Mouse (Mus musculus) liver, embryonic 14 days (tissue): Measurements from ENCODE around the gene Fxyd1. TPM values are rescaled to one million over a fixed set of nuclear protein-coding genes. Genes with fewer than 3 reads are reported as not detected.

Source experiments
- polyA plus RNA-seq: library from polyadenylated mRNA; depleted of rRNA; stranded (reverse); fragments of >200 nt; gene quantifications from 2 replicates; pipeline ENCODE4 v1.2.3, GENCODE M21; 2012; rRNA removed

Fxyd1 gene
- polyA plus RNA-seq: 25.3 and 31.9 TPM in 2 replicates

GRCm38 (mm10) chr7:31057071-31057470 is at the start of gene Fxyd1:
Gene Fxyd1, minus strand, starts transcription at chr7:31057199.

GRCm38 (mm10) chr7:31076492-31076891 is 19.5 kb upstream of the Fxyd1 start, which contains the start of gene Fxyd3:
Gene Fxyd3, minus strand, starts transcription at chr7:31076704.

GRCm38 (mm10) chr7:31059108-31059507 is 2.1 kb upstream of the Fxyd1 start, which contains the start of gene Lgi4:
Gene Lgi4, plus strand, starts transcription at chr7:31059342.

GRCm38 (mm10) chr7:31051321-31052021 is 5.5 kb downstream of the Fxyd1 start, which contains the start of gene Fxyd7:
Gene Fxyd7, minus strand, starts transcription at chr7:31051467.

GRCm38 (mm10) chr7:31042431-31042910 is 14.5 kb downstream of the Fxyd1 start, which contains the start of gene Fxyd5:
Gene Fxyd5, minus strand, starts transcription at chr7:31042481.

Other genes starting within 250 kb of the Fxyd1 start
- 0.31 and 0.33 TPM in 2 replicates for gene Ffar2, start 233.4 kb downstream of the Fxyd1 start, polyA plus RNA-seq
- not detected in 2 replicates for gene Ffar3, start 201.0 kb downstream of the Fxyd1 start, polyA plus RNA-seq
- not detected in 2 replicates for gene Ffar1, start 195.6 kb downstream of the Fxyd1 start, polyA plus RNA-seq
- 0.23 and 0.37 TPM in 2 replicates for gene Cd22, start 176.9 kb downstream of the Fxyd1 start, polyA plus RNA-seq
- gene Mag, start 142.3 kb downstream of the Fxyd1 start, polyA plus RNA-seq: 0.17 and 0.22 TPM in 2 replicates
- not detected in 2 replicates for gene Hamp2, start 132.5 kb downstream of the Fxyd1 start, polyA plus RNA-seq
- gene Hamp, start 113.2 kb downstream of the Fxyd1 start, polyA plus RNA-seq: 11.4 and 20.4 TPM in 2 replicates
- gene Usf2, start 100.4 kb downstream of the Fxyd1 start, polyA plus RNA-seq: 45.8 and 51.7 TPM in 2 replicates
- 11.5 and 13.7 TPM in 2 replicates for gene Lsr, start 83.7 kb downstream of the Fxyd1 start, polyA plus RNA-seq
- gene Fam187b, start 83.4 kb downstream of the Fxyd1 start, polyA plus RNA-seq: 1.3 TPM in 2 replicates
- gene Fxyd5, start 14.7 kb downstream of the Fxyd1 start, polyA plus RNA-seq: 10.0 and 11.3 TPM in 2 replicates
- 0.06 and 0.17 TPM in 2 replicates for gene Fxyd7, start 5.7 kb downstream of the Fxyd1 start, polyA plus RNA-seq
- gene Lgi4, start 2.1 kb upstream of the Fxyd1 start, polyA plus RNA-seq: 0.03 and 0.06 TPM in 2 replicates
- 0.18 and 0.62 TPM in 2 replicates for gene Fxyd3, start 19.5 kb upstream of the Fxyd1 start, polyA plus RNA-seq
- gene Hpn, start 58.1 kb upstream of the Fxyd1 start, polyA plus RNA-seq: 38.6 and 43.5 TPM in 2 replicates
- 0.86 and 0.97 TPM in 2 replicates for gene Scn1b, start 69.8 kb upstream of the Fxyd1 start, polyA plus RNA-seq
- 17.4 and 19.4 TPM in 2 replicates for gene Gramd1a, start 98.7 kb upstream of the Fxyd1 start, polyA plus RNA-seq
- gene Scgb2b2, start 233.3 kb upstream of the Fxyd1 start, polyA plus RNA-seq: not detected in 2 replicates
- not detected in 2 replicates for gene Scgb1b2, start 234.6 kb upstream of the Fxyd1 start, polyA plus RNA-seq